Comparison of ENCODE assay signal across 12 mouse cellular contexts in genomic region chr10:111813736-111814135, GRCm38 (mm10).
DNase-seq lines count a peak whose midpoint lies in the region; ATAC-seq and TF ChIP-seq lines count a peak whose summit lies in the region.
"Had no signal": no experiment of that assay in that cellular context is flagged by ENCODE, and none has a peak within 500 bp of the region (broad histone marks: within the 10 kb centered on the region; RNA-seq: fewer than 3 reads in every experiment).

No protein-coding gene starts in this region.

- TF ChIP-seq EP300 in lung, postnatal 0 days (IDR thresholded peaks at IDR 0.05): no peak

- intact Hi-C loops in gastrocnemius, postnatal 36 days (cut with DNase I): no loop called here

- 67% methylated on average over 4 of the region's 4 CpGs for WGBS in lung, postnatal 0 days
- 88% methylated on average over 4 of the region's 4 CpGs for WGBS in forebrain, embryonic 16.5 days

- peak; percentile 60 for DNase-seq in lung, postnatal 0 days (ENCODE audit: low spot score)
- no peak for DNase-seq in lung, adult 18-20 months
- DNase-seq in adrenal gland, postnatal 10 days: peak; percentile 34
- DNase-seq in gastrocnemius, postnatal 36 days: peak; percentile 18 to 39
- no peak for DNase-seq in kidney, postnatal 10 days
- no peak for DNase-seq in frontal cortex, postnatal 25 days (ENCODE audit: low spot score in 2 of 2)
- DNase-seq: cerebellum, postnatal 14 days; kidney, adult 9 months; lung, embryonic 14.5 days; midbrain, embryonic 14.5 days; thymus, adult 2 months had no signal

- no peak overlapping the region for H3K27ac ChIP-seq in lung, postnatal 0 days (ENCODE audit: low read length)
- no peak overlapping the region for H3K27ac ChIP-seq in forebrain, embryonic 16.5 days (ENCODE audit: low read length)

- H3K27me3 ChIP-seq in lung, postnatal 0 days (replicated peaks; ENCODE audit: insufficient read depth, low read length): no peaks in the 10 kb centered on the region
- no peaks in the 10 kb centered on the region for H3K27me3 ChIP-seq in forebrain, embryonic 16.5 days (replicated peaks; ENCODE audit: control insufficient read depth, insufficient read depth, low read length)

- no peak overlapping the region for H3K4me3 ChIP-seq in lung, postnatal 0 days (ENCODE audit: low read depth, low read length)
- H3K4me3 ChIP-seq in forebrain, embryonic 16.5 days (replicated peaks; ENCODE audit: low read length): no peak overlapping the region

- TF ChIP-seq CTCF in lung, postnatal 0 days (IDR thresholded peaks at IDR 0.05): no peak

- H3K9ac ChIP-seq in lung, postnatal 0 days (replicated peaks; ENCODE audit: low read depth): no peak overlapping the region
- H3K9ac ChIP-seq in forebrain, embryonic 16.5 days (replicated peaks; ENCODE audit: low read depth, low read length): no peak overlapping the region
- H3K9ac ChIP-seq: lung, embryonic 14.5 days had no signal

- H3K9me3 ChIP-seq in lung, postnatal 0 days (ENCODE audit: low read length): no peaks in the 10 kb centered on the region
- no peaks in the 10 kb centered on the region for H3K9me3 ChIP-seq in forebrain, embryonic 16.5 days (ENCODE audit: control insufficient read depth, low read length)

- no peak overlapping the region for H3K4me2 ChIP-seq in lung, postnatal 0 days (replicated peaks; ENCODE audit: low read depth, low read length)
- no peak overlapping the region for H3K4me2 ChIP-seq in forebrain, embryonic 16.5 days (ENCODE audit: low read length)
- H3K4me2 ChIP-seq: lung, embryonic 14.5 days had no signal

- no peaks in the 10 kb centered on the region for H3K36me3 ChIP-seq in lung, postnatal 0 days (ENCODE audit: insufficient read depth, low read length)
- no peaks in the 10 kb centered on the region for H3K36me3 ChIP-seq in forebrain, embryonic 16.5 days (ENCODE audit: control insufficient read depth, insufficient read depth)

- H3K4me1 ChIP-seq in lung, postnatal 0 days (ENCODE audit: insufficient read depth, low read depth, low read length): no peaks in the 10 kb centered on the region
- no peaks in the 10 kb centered on the region for H3K4me1 ChIP-seq in forebrain, embryonic 16.5 days (replicated peaks; ENCODE audit: control insufficient read depth, insufficient read depth, low read length)

- no peak for ATAC-seq in lung, postnatal 0 days
- no peak for ATAC-seq in forebrain, embryonic 16.5 days

Comparison
In these comparisons a context has a peak if more than half of its experiments do, and no peak if none do; other contexts are left out.
1. DNase-seq: peak in lung, postnatal 0 days (single experiment), adrenal gland, postnatal 10 days (single experiment) and gastrocnemius, postnatal 36 days (2 of 2); none in lung, adult 18-20 months (0 of 2), kidney, postnatal 10 days (single experiment) and frontal cortex, postnatal 25 days (0 of 2).